ENCODE assay signal across 15 mouse cellular contexts in the genomic region with DNA sequence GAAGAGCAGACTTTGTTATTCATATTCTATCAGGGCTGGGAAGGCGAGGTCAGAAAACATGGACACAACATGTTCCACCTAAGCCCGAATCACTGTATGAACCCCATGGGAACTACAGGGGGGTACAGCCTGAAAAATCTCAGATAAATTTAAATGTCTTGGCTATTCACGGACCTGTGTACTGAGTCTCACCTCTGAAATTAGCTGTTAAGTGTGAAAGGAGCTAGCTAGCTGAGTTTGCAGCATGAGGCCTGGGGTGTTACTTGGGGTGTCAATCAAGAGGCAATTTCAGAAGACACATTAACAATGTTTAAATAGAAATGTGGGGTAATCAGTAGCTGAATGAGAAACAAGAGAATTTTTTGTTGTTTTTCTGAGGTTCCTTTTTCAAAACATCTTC.
A peak's percentile ranks its signal among the peaks of the same experiment; 100 is the strongest.
DNase-seq lines count a peak whose midpoint lies in the region; ATAC-seq and TF ChIP-seq lines count a peak whose summit lies in the region.
"Had no signal": no experiment of that assay in that cellular context is flagged by ENCODE, and none has a peak within 500 bp of the region (broad histone marks: within the 10 kb centered on the region; RNA-seq: fewer than 3 reads in every experiment).

No protein-coding gene starts in this region.

- H3K27me3 ChIP-seq in forebrain, embryonic 14.5 days (replicated peaks; ENCODE audit: control insufficient read depth, insufficient read depth, low read length): no peaks in the 10 kb centered on the region
- H3K27me3 ChIP-seq in forebrain, postnatal 0 days (ENCODE audit: insufficient read depth, low read length): no peaks in the 10 kb centered on the region
- H3K27me3 ChIP-seq in forebrain, embryonic 16.5 days (replicated peaks; ENCODE audit: control insufficient read depth, insufficient read depth, low read length): no peaks in the 10 kb centered on the region
- no peaks in the 10 kb centered on the region for H3K27me3 ChIP-seq in forebrain, embryonic 10.5 days (ENCODE audit: poor library complexity, severe bottlenecking)
- H3K27me3 ChIP-seq: embryonic facial prominence, embryonic 12.5 days had no signal

- ATAC-seq in forebrain, embryonic 14.5 days: peak; percentile 56; the same call in 1 of the 2 replicates
- no peak for ATAC-seq in forebrain, postnatal 0 days
- peak; percentile 74 for ATAC-seq in forebrain, embryonic 16.5 days

- no peaks in the 10 kb centered on the region for H3K4me1 ChIP-seq in forebrain, embryonic 14.5 days (ENCODE audit: control insufficient read depth, insufficient read depth, low read length)
- H3K4me1 ChIP-seq in forebrain, postnatal 0 days (ENCODE audit: insufficient read depth): no peaks in the 10 kb centered on the region
- no peaks in the 10 kb centered on the region; the same call in 1 of the 2 replicates for H3K4me1 ChIP-seq in forebrain, embryonic 16.5 days (replicated peaks; ENCODE audit: control insufficient read depth, insufficient read depth, low read length)
- H3K4me1 ChIP-seq in forebrain, embryonic 10.5 days: no peaks in the 10 kb centered on the region
- H3K4me1 ChIP-seq: embryonic facial prominence, embryonic 10.5 days; embryonic facial prominence, embryonic 12.5 days had no signal

- H3K9ac ChIP-seq in forebrain, embryonic 14.5 days (ENCODE audit: low read length): no peak overlapping the region
- no peak overlapping the region for H3K9ac ChIP-seq in forebrain, postnatal 0 days
- no peak overlapping the region for H3K9ac ChIP-seq in forebrain, embryonic 16.5 days (replicated peaks; ENCODE audit: low read depth, low read length)
- H3K9ac ChIP-seq: embryonic facial prominence, embryonic 12.5 days had no signal

- 0 out of 2 replicates have a peak overlapping the region, but pooled peaks have one; percentile 48 for H3K27ac ChIP-seq in forebrain, embryonic 14.5 days (ENCODE audit: low read depth, low read length)
- H3K27ac ChIP-seq in forebrain, postnatal 0 days (ENCODE audit: low read depth, low read length): no peak overlapping the region
- H3K27ac ChIP-seq in forebrain, embryonic 16.5 days (ENCODE audit: low read length): peak overlapping the region; percentile 58
- no peak overlapping the region for H3K27ac ChIP-seq in forebrain, embryonic 10.5 days
- H3K27ac ChIP-seq: embryonic facial prominence, embryonic 10.5 days; embryonic facial prominence, embryonic 12.5 days had no signal

- no peak overlapping the region for H3K4me2 ChIP-seq in forebrain, embryonic 14.5 days (ENCODE audit: low read length)
- no peak overlapping the region for H3K4me2 ChIP-seq in forebrain, postnatal 0 days (ENCODE audit: low read depth)
- H3K4me2 ChIP-seq in forebrain, embryonic 16.5 days (ENCODE audit: low read length): no peak overlapping the region
- H3K4me2 ChIP-seq: embryonic facial prominence, embryonic 12.5 days had no signal

- peak; percentile 38 for DNase-seq in forebrain, embryonic 14.5 days (ENCODE audit: low spot score)
- no peak for DNase-seq in forebrain, postnatal 0 days
- no peak for DNase-seq in forebrain, embryonic 10.5 days (ENCODE audit: extremely low spot score, low spot score)
- DNase-seq in kidney, postnatal 25 days: no peak
- DNase-seq: adrenal gland, adult 2 months; adrenal gland, postnatal 10 days; adrenal gland, postnatal 25 days; cerebellum, adult 11-12 months; cerebellum, adult 2 months; cerebellum, adult 9-10 months; cerebellum, postnatal 10 days; cerebellum, postnatal 25 days had no signal

- no peaks in the 10 kb centered on the region for H3K36me3 ChIP-seq in forebrain, embryonic 14.5 days (ENCODE audit: control insufficient read depth, insufficient read depth, low read length)
- H3K36me3 ChIP-seq in forebrain, postnatal 0 days (ENCODE audit: insufficient read depth): no peaks in the 10 kb centered on the region
- H3K36me3 ChIP-seq in forebrain, embryonic 16.5 days (ENCODE audit: control insufficient read depth, insufficient read depth): no peaks in the 10 kb centered on the region
- no peaks in the 10 kb centered on the region for H3K36me3 ChIP-seq in forebrain, embryonic 10.5 days (replicated peaks)
- H3K36me3 ChIP-seq: embryonic facial prominence, embryonic 10.5 days; embryonic facial prominence, embryonic 12.5 days had no signal

- no peak for TF ChIP-seq CTCF in forebrain, postnatal 0 days (IDR thresholded peaks at IDR 0.05; ENCODE audit: low read depth)

- H3K4me3 ChIP-seq in forebrain, embryonic 14.5 days (ENCODE audit: low read depth, low read length): no peak overlapping the region
- H3K4me3 ChIP-seq in forebrain, postnatal 0 days (ENCODE audit: low read depth, low read length): no peak overlapping the region
- no peak overlapping the region for H3K4me3 ChIP-seq in forebrain, embryonic 16.5 days (replicated peaks; ENCODE audit: low read length)
- H3K4me3 ChIP-seq in forebrain, embryonic 10.5 days: no peak overlapping the region
- H3K4me3 ChIP-seq: embryonic facial prominence, embryonic 10.5 days; embryonic facial prominence, embryonic 12.5 days had no signal

- H3K9me3 ChIP-seq in forebrain, embryonic 14.5 days (replicated peaks; ENCODE audit: control insufficient read depth, low read length): no peaks in the 10 kb centered on the region
- no peaks in the 10 kb centered on the region for H3K9me3 ChIP-seq in forebrain, postnatal 0 days (ENCODE audit: low read length)
- H3K9me3 ChIP-seq in forebrain, embryonic 16.5 days (ENCODE audit: control insufficient read depth, low read length): no peaks in the 10 kb centered on the region
- no peaks in the 10 kb centered on the region for H3K9me3 ChIP-seq in forebrain, embryonic 10.5 days
- H3K9me3 ChIP-seq: embryonic facial prominence, embryonic 10.5 days; embryonic facial prominence, embryonic 12.5 days had no signal

- 58% methylated on average over 3 of the region's 3 CpGs for WGBS in forebrain, embryonic 14.5 days
- 63% methylated on average over 3 of the region's 3 CpGs for WGBS in forebrain, postnatal 0 days
- 45% methylated on average over 3 of the region's 3 CpGs for WGBS in forebrain, embryonic 16.5 days
- WGBS in forebrain, embryonic 10.5 days: 88% methylated on average over 3 of the region's 3 CpGs

Comparison
In these comparisons a context has a peak if more than half of its experiments do, and no peak if none do; other contexts are left out.
1. H3K27ac ChIP-seq: peak in forebrain, embryonic 14.5 days (single experiment) and forebrain, embryonic 16.5 days (single experiment); none in forebrain, postnatal 0 days (single experiment) and forebrain, embryonic 10.5 days (single experiment).